Mouse (Mus musculus): ENCODE measurements around the gene Wnt11. TPM values are rescaled to one million over a fixed set of nuclear protein-coding genes. Genes with fewer than 3 reads are reported as not detected.

Gene Wnt11
- polyA plus RNA-seq, 1 experiment from 2014 or later = 2.9 TPM

DNA sequence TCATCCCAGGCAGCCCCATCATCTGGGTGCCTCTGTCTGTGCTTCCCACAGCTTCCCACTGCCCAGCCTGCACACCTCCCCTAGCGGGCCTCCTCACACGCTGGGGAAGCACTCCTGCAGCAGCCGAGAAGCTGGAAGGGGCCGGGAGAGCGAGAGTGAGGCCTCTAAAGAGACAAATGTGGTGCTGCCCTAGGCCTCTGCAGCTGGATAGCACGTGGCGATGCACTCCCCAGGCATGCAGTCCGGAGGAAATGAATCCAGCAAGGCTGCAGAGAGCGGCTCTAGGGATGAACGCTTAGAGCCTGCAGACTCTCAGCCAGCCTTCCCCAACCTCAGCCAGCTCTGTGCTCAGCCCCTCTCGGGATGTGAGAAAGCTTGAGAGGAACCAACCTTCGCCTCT, 35.9 kb downstream of the Wnt11 start:
- Histone ChIP-seq H3K4me3 (no peak overlapping the region), H3K9me3 (no peaks in the 10 kb centered on the region), H3K9ac (replicated peaks) (no peak overlapping the region), H3K4me1 (peaks cover 26% of the 10 kb centered on the region), H3K27me3 (peaks cover 28% of the 10 kb centered on the region), H3K27ac (replicated peaks) (no peak overlapping the region), H3K36me3 (no peaks in the 10 kb centered on the region), H3K4me2 (replicated peaks) (no peak overlapping the region)
- 21% methylated on average over 12 of the region's 12 CpGs for WGBS
- ATAC-seq (ENCODE audit: low FRiP score, low read depth) = no peak

- no peak overlapping the region for H3K27ac ChIP-seq (replicated peaks)
- H3K4me2 ChIP-seq (replicated peaks) = no peak overlapping the region
- no peak overlapping the region for H3K4me3 ChIP-seq
- H3K27me3 ChIP-seq = peaks cover 29% of the 10 kb centered on the region
- no peaks in the 10 kb centered on the region for H3K36me3 ChIP-seq
- H3K4me1 ChIP-seq = peaks cover 34% of the 10 kb centered on the region
- H3K9ac ChIP-seq (replicated peaks) = no peak overlapping the region
- H3K9me3 ChIP-seq = no peaks in the 10 kb centered on the region
- 74% methylated on average over 12 of the region's 12 CpGs for WGBS
- ATAC-seq (ENCODE audit: low FRiP score, low read depth) = no peak
Measured at GRCm38 (mm10) chr7:98871882-98872281, 37.0 kb downstream of the Wnt11 start.

DNA sequence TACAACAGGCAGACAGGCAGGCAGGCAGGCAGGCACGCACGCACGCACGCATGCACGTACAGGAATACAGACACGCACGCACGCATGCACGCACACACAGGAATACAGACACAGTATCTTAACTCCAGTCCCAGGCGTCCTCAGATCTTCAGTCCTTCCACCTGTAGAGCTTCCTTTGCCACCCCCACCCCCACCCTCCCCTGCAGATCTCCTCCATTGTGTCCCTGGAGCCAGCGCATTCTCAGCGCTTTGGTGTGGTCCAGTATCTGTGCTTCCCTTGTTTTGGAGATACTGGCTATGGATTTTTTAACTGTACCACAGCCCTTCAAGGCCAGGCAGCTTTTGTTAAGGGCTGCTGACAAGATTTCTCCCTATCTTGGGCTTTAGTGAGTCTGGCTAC, 38.4 kb downstream of the Wnt11 start:
- Histone ChIP-seq H3K36me3 (no peaks in the 10 kb centered on the region), H3K4me3 (no peak overlapping the region), H3K4me1 (peaks cover 28% of the 10 kb centered on the region), H3K9ac (replicated peaks) (no peak overlapping the region), H3K27me3 (peaks cover 29% of the 10 kb centered on the region), H3K27ac (replicated peaks) (no peak overlapping the region), H3K9me3 (no peaks in the 10 kb centered on the region), H3K4me2 (replicated peaks) (no peak overlapping the region)
- 80% methylated on average over 12 of the region's 12 CpGs for WGBS
- ATAC-seq (ENCODE audit: low FRiP score, low read depth) = no peak

GRCm38 (mm10) chr7:98874411-98874951, 39.6 kb downstream of the Wnt11 start:
- no peaks in the 10 kb centered on the region for H3K36me3 ChIP-seq
- no peak for ATAC-seq (ENCODE audit: low FRiP score, low read depth)
- H3K9ac ChIP-seq (replicated peaks) = no peak overlapping the region
- no peaks in the 10 kb centered on the region for H3K9me3 ChIP-seq
- H3K4me3 ChIP-seq = no peak overlapping the region
- no peak overlapping the region for H3K27ac ChIP-seq (replicated peaks)
- peaks cover 25% of the 10 kb centered on the region for H3K4me1 ChIP-seq
- 69% methylated on average over 6 of the region's 6 CpGs for WGBS
- peaks cover 29% of the 10 kb centered on the region for H3K27me3 ChIP-seq
- H3K4me2 ChIP-seq (replicated peaks) = no peak overlapping the region

- Histone ChIP-seq H3K4me3 (no peak overlapping the region), H3K27ac (replicated peaks) (no peak overlapping the region), H3K36me3 (no peaks in the 10 kb centered on the region), H3K9me3 (no peaks in the 10 kb centered on the region), H3K4me2 (replicated peaks) (no peak overlapping the region), H3K27me3 (peaks cover 25% of the 10 kb centered on the region), H3K4me1 (peaks cover 24% of the 10 kb centered on the region), H3K9ac (replicated peaks) (no peak overlapping the region)
- WGBS = 31% methylated on average over 13 of the region's 13 CpGs
- ATAC-seq (ENCODE audit: low FRiP score, low read depth) = no peak
Measured at GRCm38 (mm10) chr7:98875390-98875990, 40.6 kb downstream of the Wnt11 start.

GRCm38 (mm10) chr7:98876119-98876518, 41.2 kb downstream of the Wnt11 start:
- Histone ChIP-seq H3K9me3 (no peaks in the 10 kb centered on the region), H3K4me1 (peaks cover 19% of the 10 kb centered on the region), H3K4me2 (replicated peaks) (no peak overlapping the region), H3K27me3 (peaks cover 20% of the 10 kb centered on the region), H3K4me3 (no peak overlapping the region), H3K36me3 (no peaks in the 10 kb centered on the region), H3K9ac (replicated peaks) (no peak overlapping the region), H3K27ac (replicated peaks) (no peak overlapping the region)
- ATAC-seq (ENCODE audit: low FRiP score, low read depth) = no peak
- 43% methylated on average over 13 of the region's 13 CpGs for WGBS

DNA sequence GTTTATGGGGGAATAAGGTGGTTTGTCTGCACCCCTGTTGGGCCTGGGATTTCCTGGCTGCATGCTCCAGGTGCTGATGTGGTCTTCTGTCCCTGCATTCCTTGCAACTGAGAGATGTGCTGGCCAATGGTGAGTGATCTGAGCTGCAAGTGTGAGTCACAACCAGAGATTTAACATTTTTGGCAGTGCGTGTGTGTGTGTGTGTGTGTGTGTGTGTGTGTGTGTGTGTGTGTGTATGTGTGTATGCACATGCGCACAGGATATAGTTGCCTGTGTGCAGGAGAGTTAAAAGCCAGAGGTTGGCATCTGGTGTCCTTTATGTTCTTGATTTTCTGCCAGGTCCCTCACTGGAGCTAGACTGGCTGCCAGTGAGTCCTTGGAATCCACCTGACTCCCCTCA, 44.3 kb downstream of the Wnt11 start:
- no peak overlapping the region for H3K27ac ChIP-seq (replicated peaks)
- no peak overlapping the region for H3K4me2 ChIP-seq (replicated peaks)
- WGBS = 95% methylated on average over 2 of the region's 2 CpGs
- no peaks in the 10 kb centered on the region for H3K9me3 ChIP-seq
- H3K4me1 ChIP-seq = peaks cover 19% of the 10 kb centered on the region
- H3K27me3 ChIP-seq = peaks cover 15% of the 10 kb centered on the region
- H3K36me3 ChIP-seq = no peaks in the 10 kb centered on the region
- ATAC-seq (ENCODE audit: low FRiP score, low read depth) = no peak
- no peak overlapping the region for H3K9ac ChIP-seq (replicated peaks)
- no peak overlapping the region for H3K4me3 ChIP-seq

DNA sequence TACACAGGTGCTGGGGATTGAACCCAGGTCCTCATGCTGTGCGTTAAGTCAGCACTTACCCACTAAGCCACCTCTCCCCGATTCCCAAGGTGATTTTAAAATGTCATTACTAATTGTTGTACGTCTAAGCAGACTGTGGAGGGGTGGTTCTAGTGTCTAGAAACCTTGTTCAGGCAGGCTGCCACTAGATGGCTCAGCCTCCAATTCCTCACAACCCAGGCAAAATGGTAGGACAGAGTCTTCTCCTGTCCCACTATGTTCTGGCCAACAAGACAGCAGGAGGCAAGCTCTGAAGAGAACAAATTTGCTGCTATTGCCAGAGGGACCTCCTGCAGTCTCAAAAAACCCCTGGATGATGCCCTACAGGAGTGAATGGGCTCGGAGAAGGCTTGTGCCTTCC, 47.0 kb downstream of the Wnt11 start:
- no peak for ATAC-seq (ENCODE audit: low FRiP score, low read depth)
- H3K36me3 ChIP-seq = no peaks in the 10 kb centered on the region
- H3K27me3 ChIP-seq = peaks cover 3% of the 10 kb centered on the region; the same call in 1 of the 2 replicates
- H3K9ac ChIP-seq (replicated peaks) = no peak overlapping the region
- peaks cover 5% of the 10 kb centered on the region for H3K4me1 ChIP-seq
- no peak overlapping the region for H3K27ac ChIP-seq (replicated peaks)
- H3K9me3 ChIP-seq = no peaks in the 10 kb centered on the region
- no peak overlapping the region for H3K4me3 ChIP-seq
- 84% methylated on average over 4 of the region's 4 CpGs for WGBS
- no peak overlapping the region for H3K4me2 ChIP-seq (replicated peaks)

- ATAC-seq (ENCODE audit: low FRiP score, low read depth) = peak; percentile 41
- Histone ChIP-seq H3K4me1 (peaks cover 25% of the 10 kb centered on the region), H3K9ac (replicated peaks) (no peak overlapping the region), H3K27ac (replicated peaks) (no peak overlapping the region), H3K4me2 (replicated peaks) (peak overlapping the region; percentile 28), H3K36me3 (no peaks in the 10 kb centered on the region), H3K9me3 (no peaks in the 10 kb centered on the region), H3K4me3 (no peak overlapping the region), H3K27me3 (0 out of 2 replicates have a peak, but pooled peaks cover 4% of the 10 kb centered on the region)
- 26% methylated on average over 22 of the region's 22 CpGs for WGBS
Measured at GRCm38 (mm10) chr7:98887811-98888261, 52.9 kb downstream of the Wnt11 start.

DNA sequence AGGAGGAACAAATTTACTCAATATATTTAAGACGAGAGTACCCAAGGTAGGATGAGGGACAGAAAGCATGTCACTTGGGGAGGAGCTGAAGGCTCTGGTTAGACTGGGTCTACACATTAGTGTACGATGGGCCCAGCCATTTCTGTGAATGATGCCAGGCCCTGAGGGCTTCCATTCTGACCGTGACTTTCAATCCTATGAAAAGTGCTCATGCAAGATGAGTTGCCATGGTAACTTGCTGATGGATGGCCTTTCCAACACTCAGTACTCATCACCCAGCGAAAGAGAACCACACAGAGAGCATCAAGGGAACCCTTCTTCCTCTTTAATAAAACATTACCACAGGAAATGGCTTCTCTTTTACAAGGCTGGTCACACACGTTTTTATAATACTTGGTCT, 53.9 kb downstream of the Wnt11 start:
- Histone ChIP-seq H3K4me1 (peaks cover 25% of the 10 kb centered on the region), H3K9me3 (no peaks in the 10 kb centered on the region), H3K36me3 (no peaks in the 10 kb centered on the region), H3K27me3 (0 out of 2 replicates have a peak, but pooled peaks cover 4% of the 10 kb centered on the region), H3K4me2 (replicated peaks) (no peak overlapping the region; the same call in 1 of the 2 replicates), H3K27ac (replicated peaks) (peak overlapping the region; percentile 54; the same call in 1 of the 2 replicates), H3K9ac (replicated peaks) (no peak overlapping the region), H3K4me3 (no peak overlapping the region)
- WGBS = 47% methylated on average over 5 of the region's 5 CpGs
- no peak for ATAC-seq (ENCODE audit: low FRiP score, low read depth)

DNA sequence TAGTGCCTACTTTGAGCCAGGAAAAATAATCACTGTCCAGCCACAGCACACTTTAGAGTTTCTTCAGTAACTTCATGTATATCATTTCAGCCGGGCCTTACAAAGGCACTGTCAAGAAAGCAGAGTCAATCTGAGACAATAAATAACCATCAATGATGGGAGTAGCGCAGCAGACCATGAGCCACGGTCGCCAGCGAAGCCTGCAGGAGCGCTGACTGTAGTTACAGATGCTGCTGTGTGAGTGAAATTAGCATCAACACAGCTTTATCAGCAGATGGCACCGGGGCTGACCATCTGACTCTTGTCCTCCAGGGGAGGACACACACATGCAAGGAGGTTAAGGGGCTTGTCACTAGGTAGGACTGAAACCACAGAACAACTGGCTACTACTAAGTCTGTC, 54.3 kb downstream of the Wnt11 start:
- WGBS = 48% methylated on average over 7 of the region's 7 CpGs
- H3K4me2 ChIP-seq (replicated peaks) = peak overlapping the region; percentile 15; the same call in 1 of the 2 replicates
- peak overlapping the region; percentile 54 for H3K27ac ChIP-seq (replicated peaks)
- no peak overlapping the region for H3K4me3 ChIP-seq
- H3K9ac ChIP-seq (replicated peaks) = no peak overlapping the region
- no peaks in the 10 kb centered on the region for H3K9me3 ChIP-seq
- no peak; the same call in 1 of the 2 replicates for ATAC-seq (ENCODE audit: low FRiP score, low read depth)
- no peaks in the 10 kb centered on the region for H3K36me3 ChIP-seq
- H3K27me3 ChIP-seq = 0 out of 2 replicates have a peak, but pooled peaks cover 4% of the 10 kb centered on the region
- H3K4me1 ChIP-seq = peaks cover 25% of the 10 kb centered on the region

GRCm38 (mm10) chr7:98893144-98893543, 58.2 kb downstream of the Wnt11 start:
- ATAC-seq (ENCODE audit: low FRiP score, low read depth) = no peak
- Histone ChIP-seq H3K9ac (replicated peaks) (no peak overlapping the region), H3K4me1 (peaks cover 27% of the 10 kb centered on the region), H3K4me2 (replicated peaks) (no peak overlapping the region), H3K9me3 (no peaks in the 10 kb centered on the region), H3K27me3 (peaks cover under 1% of the 10 kb centered on the region; the same call in 1 of the 2 replicates), H3K27ac (replicated peaks) (no peak overlapping the region), H3K36me3 (no peaks in the 10 kb centered on the region), H3K4me3 (no peak overlapping the region)
- 85% methylated on average over 5 of the region's 5 CpGs for WGBS

All from midbrain, embryonic 12.5 days (tissue).